Mouse (Mus musculus) embryonic fibroblast, embryonic 13.5 days (primary cell): ENCODE results near the gene 1600014C10Rik.

Experiments
- CTCF ChIP-seq: IDR thresholded peaks from 2 replicates; pipeline ENCODE4 v1.5.1; 2011; ENCODE audit warnings: mild to moderate bottlenecking, control low read depth, low read length, moderate library complexity, borderline replicate concordance; ENCODE audit not compliant: insufficient read depth
- POLR2A ChIP-seq: IDR thresholded peaks from 2 replicates; pipeline ENCODE4 v1.6.1; 2011; ENCODE audit warnings: low read depth, mild to moderate bottlenecking, control low read depth, low read length, moderate library complexity

GRCm38 (mm10) chr7:38209478-38210152, 26.6 kb downstream of the 1600014C10Rik start:
- TF ChIP-seq CTCF = no peak
- no peak for TF ChIP-seq POLR2A
